Mouse (Mus musculus) E14TG2a.4 (cell line): ENCODE measurements around the gene Catsperz.
"Not testable (repeated sequence)": the region's sequence is repeated elsewhere in the genome, so short reads cannot be mapped to it uniquely, and the experiment has no call there.

Experiments used
- H3K27me3 ChIP-seq: 2 replicates; pipeline ENCODE4 v1.6.1; 2014; ENCODE audit warnings: low read length, control low read depth; ENCODE audit not compliant: insufficient read depth
- H3K36me3 ChIP-seq: 2 replicates; pipeline ENCODE4 v1.6.1; 2014; ENCODE audit warnings: low read length, control low read depth; ENCODE audit not compliant: insufficient read depth
- H3K4me1 ChIP-seq: replicated peaks from 2 replicates; pipeline ENCODE4 v1.6.1; 2014; ENCODE audit warnings: low read depth, low read length, control low read depth
- H3K4me3 ChIP-seq: replicated peaks from 2 replicates; pipeline ENCODE4 v1.5.1; 2014; ENCODE audit warnings: mild to moderate bottlenecking, low read length
- H3K9me3 ChIP-seq: 2 replicates; pipeline ENCODE4 v1.6.1; 2014; ENCODE audit warnings: low read length, control low read depth
- CTCF ChIP-seq: conservative IDR thresholded peaks from 2 replicates; pipeline ENCODE4 v1.5.1; 2014; ENCODE audit warnings: low read length
- NANOG ChIP-seq: IDR thresholded peaks from 2 replicates; pipeline ENCODE4 v1.6.1; 2014; ENCODE audit warnings: borderline replicate concordance, low read length, mixed read lengths
- POU5F1 ChIP-seq: IDR thresholded peaks from 2 replicates; pipeline ENCODE4 v1.6.1; 2014; ENCODE audit warnings: low read length, borderline replicate concordance

The Catsperz gene

DNA sequence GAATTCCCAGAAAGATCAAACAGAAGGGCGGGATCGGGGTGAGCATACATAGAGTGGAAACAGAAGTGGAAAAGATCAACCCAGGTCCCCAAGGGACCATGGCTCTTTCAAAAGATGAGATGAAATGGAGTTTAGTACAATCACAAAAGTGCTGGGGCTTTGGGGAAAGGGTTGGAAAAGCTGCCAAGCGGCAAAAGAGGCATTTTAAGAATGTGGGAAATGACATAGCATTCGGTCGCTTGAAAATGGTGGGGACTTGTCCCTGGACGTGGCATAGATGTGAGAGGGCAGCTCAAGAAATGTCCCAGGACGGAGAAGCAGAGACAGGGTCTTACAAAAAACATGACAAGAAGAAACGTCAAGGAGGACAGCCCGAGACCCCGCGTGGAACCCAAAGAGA is 16.2 kb downstream of the Catsperz start:
- Histone ChIP-seq H3K36me3 (peaks cover 65% of the 10 kb centered on the region), H3K27me3 (no peaks in the 10 kb centered on the region), H3K4me1 (peaks cover 57% of the 10 kb centered on the region), H3K4me3 (peak overlapping the region; percentile 86), H3K9me3 (no peaks in the 10 kb centered on the region)
- TF ChIP-seq NANOG: no peak
- TF ChIP-seq POU5F1: no peak
- no peak for TF ChIP-seq CTCF

DNA sequence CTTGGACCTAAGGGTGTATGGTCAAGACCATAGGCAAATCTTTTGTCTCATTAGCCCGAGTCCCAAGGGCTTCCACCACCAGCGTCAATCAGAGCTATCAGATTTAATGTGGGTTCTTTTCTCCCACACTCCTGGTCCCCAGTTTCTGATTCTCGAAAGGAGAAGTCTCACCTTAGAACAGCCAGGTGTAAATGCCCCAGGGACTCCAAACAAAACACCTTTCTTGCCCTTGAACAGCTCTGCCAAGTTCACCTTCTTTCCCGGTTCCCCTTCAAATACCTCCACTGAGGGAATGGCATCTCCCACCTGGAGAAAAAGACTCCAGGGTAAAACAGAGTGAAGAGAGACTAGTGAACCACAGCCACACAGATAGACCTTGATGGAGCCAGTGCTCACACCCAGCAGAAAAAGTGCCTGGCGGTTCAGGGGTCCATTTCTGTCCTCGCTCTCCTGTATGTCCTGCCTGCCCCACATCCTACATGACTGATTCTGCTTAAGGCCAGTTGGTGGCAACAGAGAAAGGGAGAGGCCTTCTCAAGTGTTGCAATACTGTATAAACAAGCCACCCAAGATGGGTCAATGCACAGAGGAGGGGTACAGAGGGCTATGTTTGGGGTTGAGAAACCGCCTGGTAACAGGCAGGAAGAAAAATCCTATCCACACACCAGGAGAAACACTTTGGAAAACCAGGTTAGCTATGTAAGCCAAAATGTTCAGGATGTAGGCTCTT is 17.2 kb downstream of the Catsperz start:
- TF ChIP-seq CTCF (no peak), NANOG (no peak), POU5F1 (no peak)
- Histone ChIP-seq H3K27me3 (no peaks in the 10 kb centered on the region), H3K4me1 (peaks cover 46% of the 10 kb centered on the region), H3K36me3 (peaks cover 59% of the 10 kb centered on the region), H3K9me3 (no peaks in the 10 kb centered on the region), H3K4me3 (0 out of 2 replicates have a peak overlapping the region, but pooled peaks have one; percentile 86)

DNA sequence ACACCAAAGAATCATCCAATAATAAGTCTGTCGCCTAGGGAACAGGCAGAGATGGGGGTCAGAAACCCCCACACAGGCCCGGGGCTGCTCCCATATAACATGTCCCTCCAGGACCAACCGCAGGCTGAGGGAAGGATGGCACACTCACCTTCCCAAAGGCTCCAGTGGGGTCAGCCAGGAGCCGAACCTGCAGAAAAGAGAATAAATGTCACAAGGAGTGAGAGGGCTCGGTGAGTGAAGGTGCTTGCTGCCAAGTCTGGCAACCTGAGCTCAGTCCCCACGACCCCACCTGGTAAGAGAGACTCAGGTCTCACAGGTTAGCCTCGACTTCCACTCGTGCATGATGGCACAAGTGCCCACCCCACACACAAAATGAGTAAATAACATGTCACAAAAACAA is 18.1 kb downstream of the Catsperz start:
- Histone ChIP-seq H3K4me3 (no peak overlapping the region), H3K9me3 (no peaks in the 10 kb centered on the region), H3K4me1 (peaks cover 37% of the 10 kb centered on the region), H3K36me3 (peaks cover 50% of the 10 kb centered on the region), H3K27me3 (no peaks in the 10 kb centered on the region)
- TF ChIP-seq CTCF (no peak), POU5F1 (no peak), NANOG (no peak)

DNA sequence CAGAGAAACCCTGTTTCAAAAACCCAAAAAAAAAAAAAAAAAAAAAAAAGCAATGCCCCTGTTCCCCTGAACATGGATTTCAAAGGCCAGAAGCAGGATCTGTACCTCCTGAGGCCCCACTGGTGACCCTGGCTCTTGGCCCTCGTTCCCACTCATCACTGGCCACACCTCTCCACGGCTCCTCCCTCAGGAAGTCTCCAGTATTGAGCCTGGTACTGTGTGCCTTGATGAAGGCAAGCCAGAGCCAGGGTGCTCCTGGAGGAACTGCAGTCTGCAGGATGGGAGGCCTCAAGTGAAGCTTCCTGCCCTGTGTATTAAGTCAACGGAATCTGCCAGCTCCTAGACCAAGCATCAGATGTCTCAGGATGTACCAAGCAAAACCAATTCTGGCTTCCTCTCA is 19.0 kb downstream of the Catsperz start:
- Histone ChIP-seq H3K4me3 (no peak overlapping the region), H3K36me3 (peaks cover 41% of the 10 kb centered on the region), H3K27me3 (no peaks in the 10 kb centered on the region), H3K4me1 (peaks cover 28% of the 10 kb centered on the region), H3K9me3 (no peaks in the 10 kb centered on the region)
- TF ChIP-seq NANOG: no peak
- no peak for TF ChIP-seq POU5F1
- no peak for TF ChIP-seq CTCF

DNA sequence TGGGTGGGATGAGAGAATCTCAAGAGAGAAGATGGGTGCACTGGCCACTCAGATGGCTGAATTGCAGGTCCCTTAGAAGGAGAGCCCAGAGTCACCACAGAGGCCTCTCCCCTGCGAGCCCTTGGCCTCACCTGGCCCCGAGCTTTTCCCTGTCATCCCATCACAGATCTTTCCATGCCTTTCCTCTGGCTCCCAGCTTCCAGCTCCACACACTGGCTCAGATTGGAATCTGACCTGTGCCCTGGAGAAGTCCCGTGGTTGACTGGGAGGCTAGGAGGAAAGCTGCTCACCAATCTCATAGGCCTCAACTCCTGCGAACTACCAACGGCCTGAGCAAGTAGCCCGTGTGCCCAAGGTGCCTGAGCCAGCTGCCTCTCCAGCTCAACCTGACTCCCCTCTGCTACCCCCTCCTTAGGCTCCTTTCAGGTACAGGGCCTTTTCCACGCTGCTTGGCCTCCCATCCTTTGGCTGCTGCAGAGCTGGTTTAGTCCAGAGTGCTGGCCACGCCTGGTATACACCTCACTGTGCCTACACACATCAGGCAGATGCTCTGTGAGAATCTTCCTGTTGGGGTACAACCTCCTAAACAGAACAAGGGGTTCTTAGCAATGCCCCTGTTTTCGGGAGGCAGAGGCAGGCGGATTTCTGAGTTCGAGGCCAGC is 19.6 kb downstream of the Catsperz start:
- Histone ChIP-seq H3K36me3 (peaks cover 38% of the 10 kb centered on the region), H3K9me3 (peaks cover 5% of the 10 kb centered on the region; the same call in 1 of the 2 replicates), H3K27me3 (no peaks in the 10 kb centered on the region), H3K4me1 (peaks cover 24% of the 10 kb centered on the region), H3K4me3 (no peak overlapping the region)
- TF ChIP-seq NANOG (no peak), CTCF (no peak), POU5F1 (no peak)

DNA sequence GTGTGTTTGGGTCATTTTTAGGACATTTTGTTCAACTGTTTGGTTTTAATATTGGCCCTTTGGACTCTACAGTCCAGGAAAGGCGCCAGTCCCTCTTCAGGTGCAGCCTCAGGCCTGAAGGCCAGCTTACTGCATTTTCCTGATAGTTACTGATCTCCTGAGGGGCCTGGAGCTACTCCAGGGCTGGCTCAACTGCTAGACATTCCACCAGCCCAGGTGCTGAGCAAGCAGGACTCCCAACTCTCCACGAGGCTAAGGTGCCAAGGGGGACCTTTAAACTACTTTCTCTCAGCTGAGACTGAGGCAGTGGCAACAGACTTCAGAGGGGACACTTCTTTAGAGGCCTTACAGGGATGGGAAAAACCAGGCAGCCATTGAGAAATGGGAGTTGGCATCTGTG is 20.3 kb downstream of the Catsperz start:
- H3K9me3 ChIP-seq: peaks cover 12% of the 10 kb centered on the region
- no peak for TF ChIP-seq POU5F1
- TF ChIP-seq NANOG: no peak
- TF ChIP-seq CTCF: no peak
- H3K36me3 ChIP-seq: peaks cover 38% of the 10 kb centered on the region
- H3K4me3 ChIP-seq: no peak overlapping the region
- peaks cover 24% of the 10 kb centered on the region for H3K4me1 ChIP-seq
- no peaks in the 10 kb centered on the region for H3K27me3 ChIP-seq

DNA sequence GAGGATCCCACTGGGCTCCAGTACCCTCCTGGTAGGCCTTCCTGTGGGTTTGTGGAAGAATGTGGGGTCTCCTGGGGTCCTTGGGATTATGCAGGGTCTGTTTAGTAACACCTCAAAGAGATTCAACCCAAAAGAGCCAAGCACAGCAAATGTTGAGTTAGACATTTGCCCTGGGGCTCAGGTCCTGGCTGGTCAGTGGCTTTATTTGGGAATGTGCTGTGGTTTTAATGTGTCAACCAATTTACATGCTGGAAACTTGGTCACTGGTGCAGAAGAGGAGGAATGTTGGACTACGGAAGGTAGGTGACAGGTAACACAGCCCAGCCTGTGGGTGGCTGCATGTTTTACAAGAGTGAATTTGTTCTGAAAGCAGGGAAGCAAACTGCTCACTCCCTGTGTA is 22.1 kb downstream of the Catsperz start:
- Histone ChIP-seq H3K4me3 (no peak overlapping the region), H3K36me3 (peaks cover 35% of the 10 kb centered on the region), H3K9me3 (peaks cover 30% of the 10 kb centered on the region), H3K27me3 (no peaks in the 10 kb centered on the region), H3K4me1 (peaks cover 12% of the 10 kb centered on the region)
- TF ChIP-seq CTCF (no peak), POU5F1 (no peak), NANOG (no peak)

DNA sequence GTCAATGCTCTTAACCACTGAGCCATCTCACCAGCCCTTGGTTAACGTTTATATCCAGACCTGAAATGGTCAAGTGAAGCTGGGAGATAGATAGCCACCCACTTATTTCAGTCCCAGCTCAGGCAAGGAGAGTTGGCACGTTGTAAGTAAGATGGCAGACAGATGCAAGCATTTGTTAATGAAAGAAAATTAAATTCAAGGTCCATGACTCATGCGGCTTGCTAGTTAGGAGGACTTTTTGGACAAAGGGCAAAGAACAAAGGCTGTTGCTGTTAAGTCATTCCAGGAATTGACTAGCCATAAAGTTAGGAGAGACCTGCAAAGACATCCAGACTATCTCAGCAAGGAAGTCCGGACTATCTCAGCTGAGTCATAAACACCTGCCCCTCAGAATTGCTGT is 25.5 kb downstream of the Catsperz start:
- peaks cover 2% of the 10 kb centered on the region; the same call in 1 of the 2 replicates for H3K36me3 ChIP-seq
- H3K27me3 ChIP-seq: no peaks in the 10 kb centered on the region
- no peaks in the 10 kb centered on the region for H3K4me1 ChIP-seq
- H3K4me3 ChIP-seq: no peak overlapping the region
- H3K9me3 ChIP-seq: peaks cover 62% of the 10 kb centered on the region
- TF ChIP-seq CTCF (no peak), POU5F1 (no peak), NANOG (no peak)

DNA sequence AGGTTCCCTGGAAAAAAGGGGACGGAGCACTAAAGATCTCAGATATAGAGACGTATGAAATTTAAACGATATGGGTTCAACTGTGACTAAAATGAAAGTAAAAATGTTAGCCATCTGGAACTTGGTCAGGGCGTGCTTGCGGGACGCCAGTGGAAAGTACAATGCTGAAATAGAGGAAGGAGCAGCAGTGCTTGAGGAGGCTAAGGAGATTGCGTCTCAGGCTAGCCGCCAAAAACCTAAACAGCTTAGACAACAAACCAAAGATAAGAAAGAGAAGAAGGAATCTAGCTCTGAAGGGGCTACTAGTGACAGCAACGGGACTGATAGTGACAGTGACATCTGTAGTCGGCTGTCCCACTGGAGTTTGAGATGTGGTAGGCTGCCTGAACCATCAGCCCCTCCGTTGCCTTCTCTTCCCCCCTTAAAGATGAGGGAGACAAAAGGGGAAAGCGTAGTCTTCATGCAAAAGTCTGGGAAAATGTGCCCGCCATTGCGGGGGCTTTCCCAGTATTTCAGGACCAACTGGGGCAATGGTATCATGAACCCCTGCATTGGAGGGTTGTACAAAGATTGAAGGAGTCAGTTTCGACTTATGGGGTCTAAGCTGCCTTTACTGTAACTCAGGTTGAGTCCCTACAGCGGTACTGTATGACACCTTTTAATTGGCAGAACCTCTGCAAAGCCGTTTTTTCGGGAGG is 29.4 kb downstream of the Catsperz start:
- H3K9me3 ChIP-seq: peaks cover 58% of the 10 kb centered on the region
- H3K4me3 ChIP-seq, H3K36me3 ChIP-seq: not testable (repeated sequence)

More for the DNA sequence above, 29.4 kb downstream of the Catsperz start:
- not testable (repeated sequence) for H3K27me3 ChIP-seq, H3K4me1 ChIP-seq
